ENCODE assay signal across 8 mouse cellular contexts in genomic region chr10:127266112-127267091, GRCm38 (mm10). TPM values are rescaled to one million over a fixed set of nuclear protein-coding genes. Genes with fewer than 3 reads are reported as not detected.
DNase-seq lines count a peak whose midpoint lies in the region; ATAC-seq lines count a peak whose summit lies in the region.

Dctn2 (plus strand) TSS chr10:127266368.

- peak; percentile 95 for DNase-seq in adipocyte (ENCODE audit: low spot score)
- peak; percentile 98 for DNase-seq in embryo, embryonic 10 days (ENCODE audit: low spot score)
- peak; percentile 96 for DNase-seq in gastrocnemius, postnatal 14 days
- peak; percentile 97 to 98 for DNase-seq in left cerebral cortex, postnatal 10 days (ENCODE audit: extremely low spot score in 1 of 2, low spot score in 2 of 2)
- peak; percentile 93 for DNase-seq in right cerebral cortex, postnatal 25 days
- peak; percentile 93 to 95 for DNase-seq in urinary bladder, postnatal 4 days (ENCODE audit: low spot score in 2 of 2)

- peak; percentile 99 for ATAC-seq in inflammation-experienced regulatory T-cells, adult 6 months
- peak; percentile 94 for ATAC-seq in megakaryocyte-erythroid progenitor cell, adult 5-6 weeks (replicated peaks; ENCODE audit: low FRiP score, low TSS enrichment, poor library complexity, severe bottlenecking)

- intact Hi-C loops in gastrocnemius, postnatal 14 days (cut with DNase I; ENCODE audit: low total_unique reads) = no loop called here
- intact Hi-C loops in left cerebral cortex, postnatal 10 days (cut with DNase I) = no loop called here

RNA-seq across cellular contexts. Expression of gene Dctn2, which starts in this region (rescaled TPM):
- total RNA-seq in gastrocnemius, postnatal 14 days (2021) = 100 to 1,000 TPM in 1 of 2 experiments, 10 to 100 TPM in 1; 99.8 to 103 TPM
- 10 to 100 TPM; 54.0 to 61.1 (median 56.9) TPM for polyA plus RNA-seq in inflammation-experienced regulatory T-cells, adult 6 months (2017; shearing (Covaris generic))
- 100 to 1,000 TPM; 322 to 330 TPM for total RNA-seq in left cerebral cortex, postnatal 10 days (2021)
- 100 and 123 TPM in 2 replicates for total RNA-seq in megakaryocyte-erythroid progenitor cell, adult 5-6 weeks (2014; fragmentation: Nextera tagmentation)
- total RNA-seq in megakaryocyte-erythroid progenitor cell, adult 5-6 weeks (2017) = 106 and 124 TPM in 2 replicates

Comparison
In these comparisons a context has a peak if more than half of its experiments do, and no peak if none do; other contexts are left out.
1. Peak in every context shown above with its lines: DNase-seq and ATAC-seq.